Mouse (Mus musculus) monocyte, adult 5-6 weeks (primary cell): ENCODE measurements around the gene Baiap2. TPM values are rescaled to one million over a fixed set of nuclear protein-coding genes. Genes with fewer than 3 reads are reported as not detected.

ENCODE experiments used
- ATAC-seq: fragments of 153-309, 156-312 bp; replicated peaks from 2 replicates; pipeline ENCODE4 v1.8.0; 2017; ENCODE audit warnings: mild to moderate bottlenecking; ENCODE audit not compliant: low TSS enrichment, insufficient number of reproducible peaks, severe bottlenecking, poor library complexity, low FRiP score
- total RNA-seq: library from RNA; stranded (forward); fragments of 200-1000, 200-491, 200-594 nt; gene quantifications from 3 replicates; pipeline ENCODE4 v1.2.3, GENCODE M21; 2017

The Baiap2 gene
- total RNA-seq = 3.5 to 13.2 TPM (median 10.2 TPM) in 3 replicates

DNA sequence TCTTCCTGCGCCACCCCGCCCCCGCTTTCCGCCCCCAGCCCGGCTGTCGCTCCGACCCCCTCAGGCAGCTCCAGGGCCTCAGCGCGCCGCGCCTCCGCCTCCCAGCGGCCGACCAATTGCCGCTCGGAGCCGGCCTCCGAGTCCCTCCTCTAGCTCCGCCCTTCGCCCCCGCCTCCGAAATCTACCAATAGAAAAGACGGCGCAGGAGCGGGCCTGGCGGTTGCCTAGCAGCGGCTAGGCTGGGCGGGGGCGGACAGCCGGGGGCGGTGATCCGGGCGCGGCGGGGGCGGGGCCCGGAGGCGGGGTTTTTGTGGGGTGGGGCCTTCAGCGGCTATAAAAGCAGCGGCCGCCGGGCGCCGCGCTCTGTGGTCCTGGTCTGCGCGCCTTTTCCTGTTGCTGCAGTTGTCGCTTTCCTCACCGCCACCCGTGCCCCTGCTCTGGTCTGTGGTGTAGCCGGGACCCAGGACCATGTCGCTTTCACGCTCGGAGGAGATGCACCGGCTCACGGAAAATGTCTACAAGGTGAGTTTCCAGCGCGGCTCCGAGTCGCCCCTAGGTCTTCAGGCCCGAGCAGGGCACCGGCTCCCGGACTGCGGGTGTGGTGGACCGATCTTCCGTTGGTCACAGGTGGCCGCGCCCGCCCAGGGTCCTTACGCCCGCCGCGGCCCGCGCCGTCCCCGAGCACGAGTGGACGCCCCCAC is at the start of gene Baiap2:
Baiap2 (plus strand) TSS at position 37 of the 701 bp plus-strand sequence.
- peak; percentile 94 for ATAC-seq

DNA sequence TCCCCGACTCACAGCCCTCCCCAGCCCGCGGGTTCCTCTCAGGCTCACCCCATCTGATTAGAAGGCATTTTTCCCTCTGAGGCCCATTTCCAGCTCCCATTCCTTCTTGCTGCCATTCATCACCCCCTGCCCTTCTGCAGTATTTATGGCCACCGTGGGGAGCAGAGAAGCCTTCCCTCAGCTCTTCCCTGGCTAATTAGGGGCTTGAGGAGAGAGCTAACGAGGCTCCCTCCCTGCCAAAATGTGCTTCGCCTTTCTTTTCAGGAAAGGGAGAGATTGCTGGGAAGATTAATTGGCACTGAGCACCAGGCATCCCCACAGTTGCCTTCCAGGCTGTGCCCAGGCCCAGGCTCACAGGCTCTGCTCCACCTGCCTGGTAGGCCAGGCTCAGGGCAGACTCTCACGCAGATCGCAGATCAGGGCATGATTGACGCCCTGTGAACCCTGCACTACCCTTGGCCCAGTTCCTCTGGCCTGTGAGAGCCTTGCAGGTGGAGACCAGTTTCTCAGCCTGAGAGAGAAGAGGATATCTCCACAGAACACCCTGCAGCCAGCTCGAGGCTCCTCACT is 48.8 kb upstream of the Baiap2 start:
- ATAC-seq = no peak

- 0 out of 2 replicates have a peak, but pooled peaks have one; percentile 34 for ATAC-seq
These were observed 47.9 kb upstream of the Baiap2 start for GRCm38 (mm10) chr11:119894634-119895033.

- ATAC-seq = no peak
These were observed 45.5 kb upstream of the Baiap2 start for GRCm38 (mm10) chr11:119897041-119897440.

DNA sequence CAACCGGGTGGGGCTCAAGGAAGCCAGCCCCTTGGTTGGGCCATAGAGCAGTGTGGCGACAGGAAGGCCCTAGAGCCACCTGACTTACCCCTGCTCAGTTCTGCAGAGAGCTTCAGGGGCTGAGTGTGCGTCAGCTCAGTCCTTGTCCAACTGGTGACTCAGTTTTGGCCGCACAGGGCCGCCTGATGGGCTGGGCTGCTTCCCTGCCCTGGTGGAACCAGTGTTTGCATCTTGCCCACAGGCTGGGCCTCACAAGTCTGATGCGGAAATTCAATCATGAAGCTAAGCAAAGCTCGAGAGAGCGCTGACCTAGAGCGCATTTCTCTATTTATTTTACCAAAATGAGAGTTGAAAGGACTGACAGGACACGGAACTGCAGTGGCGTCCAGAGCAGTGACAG is 43.6 kb upstream of the Baiap2 start:
- ATAC-seq = no peak

- no peak for ATAC-seq
These were observed 41.4 kb upstream of the Baiap2 start for GRCm38 (mm10) chr11:119901174-119901573.

DNA sequence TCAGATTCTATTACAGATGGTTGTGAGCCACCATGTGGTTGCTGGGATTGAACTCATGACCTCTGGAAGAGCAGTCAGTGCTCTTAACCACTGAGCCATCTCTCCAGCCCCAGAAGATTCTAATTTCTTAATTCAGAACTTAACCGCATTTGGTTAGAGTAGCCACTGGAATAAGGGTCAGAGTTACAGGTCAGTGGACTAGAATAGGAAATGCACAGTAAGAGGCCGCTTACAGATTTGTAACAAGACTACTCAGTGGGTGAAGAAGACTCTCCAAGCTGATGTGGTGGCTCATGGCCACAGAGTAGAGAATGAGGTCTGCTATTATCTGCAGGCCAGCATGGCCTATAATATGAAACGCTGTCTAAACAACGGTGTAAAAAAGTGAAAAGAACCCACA is 39.7 kb upstream of the Baiap2 start:
- no peak for ATAC-seq

DNA sequence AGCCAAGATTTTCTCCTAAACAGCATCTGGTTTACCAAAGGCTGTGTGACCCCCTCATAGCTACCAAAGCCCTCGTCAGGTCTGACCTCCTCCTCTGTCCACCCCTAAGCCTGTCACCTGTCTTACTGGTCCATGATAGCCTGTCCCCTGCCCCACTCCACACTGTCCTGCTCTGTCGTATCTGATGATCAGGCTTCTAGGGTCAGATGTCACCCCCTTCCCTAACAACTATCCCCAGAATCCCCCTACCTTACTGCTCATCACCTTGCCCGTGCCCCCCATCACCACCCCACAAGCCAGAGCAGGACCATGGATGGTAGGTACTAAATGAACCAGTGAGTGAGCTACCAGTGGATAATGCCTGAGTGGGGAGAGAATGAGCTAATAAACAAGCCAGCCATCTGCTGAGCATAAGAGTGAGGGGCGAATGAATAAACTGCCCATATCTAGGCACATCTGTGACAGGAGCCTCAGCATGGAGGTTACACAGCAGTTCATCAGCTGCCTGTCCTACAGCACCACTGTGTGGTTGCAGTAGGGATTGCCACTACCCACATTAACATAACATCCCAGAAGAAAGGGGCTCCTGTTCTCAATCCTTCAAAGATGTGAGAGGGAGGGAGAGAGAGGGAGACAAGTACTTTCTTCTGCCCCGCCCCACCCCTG is 37.8 kb upstream of the Baiap2 start:
- peak; percentile 84 for ATAC-seq

DNA sequence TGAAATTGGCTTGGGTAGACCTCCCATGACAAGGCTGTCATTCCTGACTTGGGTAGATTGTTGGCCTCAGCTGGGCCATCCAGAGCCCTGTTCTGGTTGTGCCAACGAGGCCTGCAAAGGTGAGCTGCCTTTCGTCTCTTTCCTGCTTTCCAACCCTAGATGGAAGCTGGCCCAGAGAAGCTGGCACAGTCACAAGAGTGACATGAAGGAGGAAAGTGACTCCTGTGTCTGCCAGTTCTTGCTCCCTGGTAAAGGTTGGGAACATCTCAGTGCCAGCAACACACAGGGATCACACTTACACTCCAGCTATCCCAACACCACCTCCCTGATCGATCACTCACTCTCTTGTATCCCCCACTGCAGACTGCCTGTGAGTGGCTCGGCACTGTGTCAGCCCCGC is 36.8 kb upstream of the Baiap2 start:
- no peak for ATAC-seq

- no peak for ATAC-seq
These were observed 35.4 kb upstream of the Baiap2 start for GRCm38 (mm10) chr11:119907006-119907650.

DNA sequence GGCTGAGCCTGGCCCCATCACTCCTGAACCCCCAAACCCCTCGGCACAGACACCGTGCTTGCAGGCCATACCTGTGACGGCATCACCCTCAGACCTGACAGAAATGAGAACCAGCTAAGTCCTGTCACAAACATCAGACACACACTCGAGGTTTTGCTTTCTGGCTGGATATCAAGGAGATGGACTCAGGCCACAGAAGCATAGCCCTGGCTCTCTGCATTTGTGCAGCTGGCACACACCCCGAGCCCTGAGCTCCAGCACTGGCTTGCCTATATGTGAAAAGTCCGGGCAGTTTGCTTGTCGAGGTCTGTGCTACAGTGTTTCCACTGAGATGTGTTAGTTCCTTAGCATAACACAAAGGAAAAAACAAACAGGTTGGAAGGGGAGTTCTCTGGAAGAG is 34.9 kb upstream of the Baiap2 start:
- no peak for ATAC-seq

DNA sequence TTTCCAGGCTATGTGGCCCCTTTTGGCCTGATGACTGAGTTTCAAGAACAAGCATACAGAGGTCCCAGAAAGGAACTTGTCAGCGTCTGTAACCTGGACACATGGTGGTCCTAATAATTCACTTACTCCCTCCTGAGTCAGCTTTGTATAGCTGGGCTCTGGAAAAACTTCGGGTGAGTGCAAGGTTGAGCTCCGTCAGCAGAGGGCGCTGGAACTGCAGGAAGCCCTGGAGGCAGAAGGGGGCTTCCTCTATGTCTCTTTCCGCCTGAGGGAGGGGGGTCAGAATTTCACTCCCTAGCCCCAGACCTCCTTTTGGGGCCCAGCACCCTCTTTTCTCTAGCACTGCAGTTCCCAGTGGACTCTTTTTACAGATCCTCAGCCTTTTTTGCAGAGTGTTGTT is 33.1 kb upstream of the Baiap2 start:
- ATAC-seq = no peak

DNA sequence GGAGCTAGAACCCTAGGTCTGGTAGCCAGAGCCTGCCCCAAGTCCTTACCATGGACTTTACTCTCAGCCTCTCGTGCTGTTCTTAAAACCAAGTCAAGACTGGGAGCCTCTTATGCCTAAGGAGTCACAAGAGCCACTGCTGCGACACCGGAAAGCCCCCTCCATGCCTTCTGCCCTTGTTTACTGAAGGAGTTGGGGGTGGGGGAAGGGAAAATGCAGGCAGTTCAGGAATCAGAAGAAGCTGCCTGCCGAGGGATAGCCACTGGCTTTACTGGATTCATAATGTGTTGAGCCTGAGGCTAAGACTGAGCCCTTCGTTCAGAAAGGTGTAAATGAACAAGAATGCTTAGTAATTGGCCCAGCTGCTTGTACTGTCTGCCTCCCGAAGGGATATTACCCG is 29.7 kb upstream of the Baiap2 start:
- ATAC-seq = no peak

- peak; percentile 65 for ATAC-seq
These were observed 29.1 kb upstream of the Baiap2 start, which contains the start of gene Chmp6 for GRCm38 (mm10) chr11:119913291-119913934. Chmp6 (plus strand) TSS chr11:119913441.

- no peak for ATAC-seq
These were observed 28.6 kb upstream of the Baiap2 start for GRCm38 (mm10) chr11:119913935-119914314.

DNA sequence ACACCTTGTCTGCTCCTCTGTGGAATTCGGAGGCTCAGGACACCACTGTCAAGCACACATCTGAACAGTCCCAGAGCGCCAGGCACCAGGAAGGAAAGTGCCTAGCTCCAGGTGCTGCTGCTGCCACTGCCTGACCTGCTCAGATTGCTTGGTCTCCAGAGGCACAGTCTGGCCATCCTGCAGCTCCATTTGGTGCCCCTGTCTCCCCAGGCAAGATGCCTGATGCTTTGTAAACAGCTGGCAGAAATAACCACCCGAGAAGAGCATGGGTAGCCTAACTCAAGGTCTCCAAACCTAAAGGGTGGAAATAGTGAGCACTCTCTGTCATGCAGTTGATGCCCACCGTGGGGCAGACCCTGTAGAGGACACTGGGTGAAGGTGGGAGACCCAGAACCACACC is 28.2 kb upstream of the Baiap2 start:
- ATAC-seq = no peak

DNA sequence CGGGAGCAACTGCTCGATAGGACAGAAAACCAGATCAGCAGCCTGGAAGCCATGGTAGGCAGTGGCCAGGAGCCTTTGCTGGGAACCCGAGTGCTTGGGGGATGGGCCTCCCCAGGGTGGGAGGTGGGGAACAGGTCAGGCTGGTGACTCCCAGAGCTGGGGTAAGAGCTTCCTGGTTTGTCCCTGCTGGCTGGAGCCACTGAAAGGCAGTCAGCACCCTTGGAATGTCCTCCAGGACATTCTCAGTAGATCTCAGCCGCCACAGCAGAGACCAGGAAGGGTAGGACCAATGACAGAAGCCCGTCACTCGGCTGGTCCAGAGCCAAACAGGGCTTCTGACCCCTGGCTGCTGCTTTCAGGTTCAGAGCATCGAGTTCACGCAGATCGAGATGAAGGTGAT is 26.9 kb upstream of the Baiap2 start:
- no peak for ATAC-seq

DNA sequence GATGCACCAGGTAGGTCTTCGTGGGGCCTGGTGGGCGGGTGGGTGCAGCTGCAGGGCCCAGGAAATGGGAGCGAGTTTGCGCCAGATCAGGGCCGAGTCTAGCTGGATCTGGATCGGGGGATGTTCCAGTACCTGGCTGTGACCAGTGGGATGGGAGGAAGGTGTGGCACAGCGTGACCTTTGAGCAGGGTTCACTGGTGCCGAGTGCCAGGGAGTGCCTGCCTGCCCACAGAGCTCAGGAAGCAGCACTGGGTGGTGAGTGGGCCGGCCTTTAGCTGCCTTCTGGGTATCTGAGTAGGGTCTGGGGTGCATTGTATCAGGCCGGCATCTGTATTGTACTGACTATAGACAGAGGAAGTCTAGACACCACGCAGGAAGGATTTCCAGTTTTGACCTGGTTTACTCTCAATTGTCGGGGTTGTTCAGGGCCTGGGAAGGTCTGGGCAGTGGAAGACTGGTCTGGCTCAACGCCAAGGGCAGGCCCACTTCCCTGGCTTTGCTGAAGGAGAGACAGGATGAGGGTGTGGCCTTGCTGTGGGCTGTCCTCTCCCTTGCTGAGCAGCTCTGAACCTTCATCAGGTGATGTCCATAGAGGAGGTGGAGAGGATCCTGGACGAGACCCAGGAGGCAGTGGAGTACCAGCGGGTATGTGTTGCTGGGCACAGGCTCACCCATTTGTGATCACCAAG is 26.3 kb upstream of the Baiap2 start:
- no peak for ATAC-seq
